Mouse (Mus musculus): Measurements from ENCODE around the gene Clcnkb.

Gene Clcnkb

GRCm38 (mm10) chr4:141415924-141416323, at the start of gene Clcnkb:
Clcnkb (minus strand) TSS chr4:141416014.
- DNase-seq = no peak

DNA sequence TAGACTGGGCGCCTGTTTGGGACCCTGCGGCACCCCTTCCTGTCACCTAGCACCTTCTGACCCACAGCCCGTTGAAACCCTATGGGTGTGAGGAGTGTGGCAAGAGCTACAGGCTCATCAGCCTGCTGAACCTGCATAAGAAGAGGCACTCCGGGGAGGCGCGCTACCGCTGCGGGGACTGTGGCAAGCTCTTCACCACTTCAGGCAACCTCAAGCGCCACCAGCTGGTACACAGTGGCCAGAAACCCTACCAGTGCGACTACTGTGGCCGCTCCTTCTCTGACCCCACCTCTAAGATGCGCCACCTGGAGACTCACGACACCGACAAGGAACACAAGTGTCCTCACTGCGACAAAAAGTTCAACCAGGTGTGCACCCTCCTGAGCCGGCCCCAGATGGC, 48.9 kb upstream of the Clcnkb start:
- DNase-seq = no peak

- DNase-seq = no peak
Measured at GRCm38 (mm10) chr4:141463472-141463871, 47.7 kb upstream of the Clcnkb start.

- DNase-seq = no peak
Measured at GRCm38 (mm10) chr4:141461576-141461975, 45.8 kb upstream of the Clcnkb start.

GRCm38 (mm10) chr4:141461088-141461487, 45.3 kb upstream of the Clcnkb start:
- no peak for DNase-seq

DNA sequence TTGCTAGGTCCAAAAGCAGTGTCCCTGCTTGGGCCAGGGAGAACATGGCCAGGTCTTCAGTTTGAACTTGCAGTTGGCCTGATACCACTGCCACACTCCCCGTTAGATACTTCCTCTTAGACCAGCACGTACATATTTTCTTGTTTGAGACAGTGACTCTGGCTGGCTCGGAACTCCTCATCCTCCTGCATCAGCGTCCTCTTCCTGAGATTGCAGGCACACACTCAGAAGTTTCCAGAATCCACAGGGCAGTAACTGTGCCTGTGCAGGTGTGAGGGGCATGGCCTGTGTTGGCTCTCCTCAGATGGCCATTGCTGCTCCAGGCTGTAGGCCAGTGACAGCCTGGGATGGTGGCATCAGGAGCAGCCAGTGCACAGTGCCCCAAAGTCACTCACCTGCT, 44.7 kb upstream of the Clcnkb start:
- DNase-seq = no peak

- no peak for DNase-seq
Measured at GRCm38 (mm10) chr4:141459766-141460165, 44.0 kb upstream of the Clcnkb start.

GRCm38 (mm10) chr4:141458888-141459287, 43.1 kb upstream of the Clcnkb start:
- no peak for DNase-seq

GRCm38 (mm10) chr4:141458236-141458635, 42.4 kb upstream of the Clcnkb start:
- DNase-seq = no peak

DNA sequence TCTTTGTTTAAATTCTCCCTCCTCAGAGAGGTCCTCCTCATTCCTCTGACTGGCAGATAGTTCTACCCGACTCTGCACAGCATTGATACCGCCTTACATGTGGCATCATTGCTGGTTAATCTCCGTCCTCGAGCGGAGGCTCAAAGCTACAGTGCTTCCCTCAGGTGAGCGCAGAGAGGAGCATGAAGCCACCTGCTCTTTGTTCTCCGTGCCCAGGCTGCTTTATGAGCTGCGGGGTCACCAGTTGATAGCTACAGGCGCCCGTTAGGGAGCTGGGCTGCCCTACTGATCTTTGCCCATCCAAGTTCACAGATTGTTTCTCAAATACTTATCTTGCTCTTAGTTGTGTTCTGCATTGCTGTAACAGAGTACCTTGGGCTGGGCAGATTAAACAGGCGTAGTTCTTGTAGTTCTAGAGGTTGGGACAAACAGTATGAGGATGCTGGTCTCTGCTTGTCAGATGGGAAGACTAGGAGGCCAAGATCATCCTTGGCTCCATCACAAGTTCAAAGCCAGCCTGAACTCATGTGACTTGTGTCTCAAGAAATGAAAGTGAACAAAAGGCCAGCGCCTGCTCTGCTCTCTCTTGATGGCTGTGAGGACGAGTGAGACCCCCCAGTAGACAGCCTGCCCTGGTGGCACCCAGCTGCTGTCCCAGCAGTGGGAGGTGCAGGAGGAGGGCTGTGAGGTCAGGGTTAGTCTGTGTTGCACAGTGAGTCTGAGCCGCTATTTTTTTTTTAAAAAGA, 40.6 kb upstream of the Clcnkb start:
- DNase-seq = no peak

DNA sequence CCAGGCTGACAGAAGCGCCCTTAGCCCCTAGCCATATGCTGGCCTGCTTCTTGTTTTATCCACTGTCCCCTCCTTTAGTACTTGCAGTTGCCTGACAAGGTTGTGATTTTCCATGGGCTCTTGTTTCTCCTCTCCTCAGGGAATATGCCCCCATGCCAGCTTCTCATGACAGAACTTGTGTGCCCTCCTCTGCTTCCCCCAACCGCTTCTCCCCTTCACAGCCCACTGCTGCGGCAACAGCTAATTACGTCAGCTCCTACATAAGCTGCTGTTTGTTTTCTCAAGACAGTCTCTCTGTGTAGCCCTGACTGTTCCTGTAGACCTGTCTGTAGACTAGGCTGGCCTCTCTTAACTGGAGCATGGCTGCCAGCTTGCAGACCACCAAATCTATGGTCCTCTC, 39.7 kb upstream of the Clcnkb start:
- no peak for DNase-seq

GRCm38 (mm10) chr4:141454581-141455350, 39.0 kb upstream of the Clcnkb start:
- no peak for DNase-seq

DNA sequence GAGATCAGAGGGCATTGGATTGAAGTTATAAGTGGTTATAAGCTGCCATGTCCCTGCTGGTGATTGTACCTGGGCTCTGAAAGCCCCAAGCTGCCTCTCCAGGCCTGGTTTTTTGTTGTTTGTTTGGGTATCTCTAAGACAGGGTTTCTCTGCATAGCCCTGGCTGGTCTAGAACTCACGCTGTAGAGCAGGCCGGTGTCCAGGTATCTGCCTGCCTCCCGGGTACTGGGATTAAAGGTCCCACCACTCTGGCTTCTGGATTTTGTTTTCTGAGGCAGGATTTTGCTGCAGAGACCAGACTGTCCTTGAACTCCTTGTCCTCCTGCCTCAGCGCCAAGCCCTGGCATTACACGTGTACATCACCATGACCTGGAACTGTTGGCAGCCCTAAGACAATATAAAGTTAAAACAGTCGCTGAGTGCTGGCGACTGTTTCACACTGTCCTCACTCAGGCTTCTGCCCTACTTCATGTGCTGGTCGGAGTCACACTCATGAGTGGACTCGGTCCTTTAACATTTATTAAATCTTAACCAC, 36.2 kb upstream of the Clcnkb start:
- no peak for DNase-seq

GRCm38 (mm10) chr4:141451251-141451650, 35.4 kb upstream of the Clcnkb start:
- no peak for DNase-seq

DNA sequence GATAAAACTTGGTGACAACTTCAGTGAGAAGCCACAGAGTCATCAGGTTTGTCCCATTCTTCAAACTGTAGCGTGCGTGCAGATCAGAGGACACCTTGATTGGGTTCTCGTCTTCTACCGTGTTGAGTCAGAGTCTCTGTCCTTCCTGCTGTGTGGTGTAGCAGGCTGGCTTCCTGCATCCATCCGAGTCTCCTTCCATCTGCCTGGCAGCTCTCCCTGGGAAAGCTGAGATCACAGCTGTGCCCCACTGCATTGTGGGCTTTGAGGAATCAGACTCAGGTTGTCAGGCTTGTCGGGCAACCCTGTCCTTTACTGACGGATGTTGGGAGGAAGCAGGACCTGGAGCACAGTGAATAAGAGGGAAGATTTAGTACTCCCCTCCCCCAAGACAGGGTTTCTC, 30.4 kb upstream of the Clcnkb start:
- no peak for DNase-seq

- no peak for DNase-seq
Measured at GRCm38 (mm10) chr4:141445328-141445720, 29.5 kb upstream of the Clcnkb start.

GRCm38 (mm10) chr4:141444451-141445327, 28.9 kb upstream of the Clcnkb start, which contains the start of gene Zbtb17:
Zbtb17 (plus strand) TSS chr4:141444654.
- DNase-seq = peak; percentile 93 to 95

DNA sequence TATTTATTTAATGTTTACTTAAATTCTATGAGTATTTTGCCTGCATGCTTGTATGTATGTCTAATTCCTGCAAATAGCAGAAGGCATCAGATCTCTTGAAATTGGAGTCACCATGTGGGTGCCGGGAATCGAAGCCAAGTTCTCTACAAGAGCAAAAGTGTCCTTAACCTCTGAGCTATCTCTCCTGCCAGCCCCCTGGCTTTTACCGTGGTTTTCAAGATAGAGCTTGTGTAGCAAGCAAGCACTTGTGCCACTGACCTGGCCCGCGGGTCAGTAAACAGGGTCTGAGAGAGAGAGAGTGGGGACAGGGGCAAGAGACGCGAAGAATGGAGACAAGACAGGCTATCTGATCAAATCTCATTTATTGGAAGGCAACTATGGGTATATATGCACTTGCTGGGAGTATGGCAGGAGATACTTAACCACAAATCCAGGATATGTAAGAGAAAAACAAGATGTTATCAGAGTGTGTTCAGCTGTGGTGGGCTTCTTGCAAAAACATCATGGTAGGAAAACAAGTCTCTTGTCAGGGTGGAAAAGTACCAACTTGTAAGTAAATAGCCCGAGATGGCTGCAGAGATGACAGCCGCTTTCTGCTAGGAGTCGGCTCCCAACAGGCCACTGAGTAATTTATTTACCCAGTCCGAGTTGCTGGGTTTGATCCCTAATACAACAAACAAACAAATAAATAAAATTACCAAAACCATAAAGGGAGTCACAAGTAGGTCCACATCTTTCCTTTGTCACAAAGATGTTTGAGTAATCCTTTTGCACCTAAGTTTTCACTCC, 28.0 kb upstream of the Clcnkb start:
- no peak for DNase-seq

DNA sequence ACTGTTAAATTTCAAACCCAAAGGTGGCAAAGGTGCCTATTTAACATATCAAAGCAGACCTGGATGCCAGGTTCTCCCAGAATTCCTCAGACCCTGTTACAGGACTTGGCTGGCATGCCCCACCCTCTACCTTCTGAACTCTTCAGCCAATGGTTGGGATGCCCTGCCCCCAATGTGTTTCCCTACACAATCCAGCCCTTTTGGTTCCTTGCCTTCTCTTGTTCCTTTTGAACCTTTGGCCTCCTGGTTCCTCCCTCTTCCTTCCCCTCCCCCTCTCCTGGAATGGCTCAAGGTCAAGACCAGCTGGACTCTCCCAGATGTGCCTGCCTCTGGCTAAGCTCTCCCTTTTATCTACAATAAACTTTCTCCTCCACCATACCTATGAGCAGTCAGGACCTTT, 25.1 kb upstream of the Clcnkb start:
- DNase-seq = no peak

DNA sequence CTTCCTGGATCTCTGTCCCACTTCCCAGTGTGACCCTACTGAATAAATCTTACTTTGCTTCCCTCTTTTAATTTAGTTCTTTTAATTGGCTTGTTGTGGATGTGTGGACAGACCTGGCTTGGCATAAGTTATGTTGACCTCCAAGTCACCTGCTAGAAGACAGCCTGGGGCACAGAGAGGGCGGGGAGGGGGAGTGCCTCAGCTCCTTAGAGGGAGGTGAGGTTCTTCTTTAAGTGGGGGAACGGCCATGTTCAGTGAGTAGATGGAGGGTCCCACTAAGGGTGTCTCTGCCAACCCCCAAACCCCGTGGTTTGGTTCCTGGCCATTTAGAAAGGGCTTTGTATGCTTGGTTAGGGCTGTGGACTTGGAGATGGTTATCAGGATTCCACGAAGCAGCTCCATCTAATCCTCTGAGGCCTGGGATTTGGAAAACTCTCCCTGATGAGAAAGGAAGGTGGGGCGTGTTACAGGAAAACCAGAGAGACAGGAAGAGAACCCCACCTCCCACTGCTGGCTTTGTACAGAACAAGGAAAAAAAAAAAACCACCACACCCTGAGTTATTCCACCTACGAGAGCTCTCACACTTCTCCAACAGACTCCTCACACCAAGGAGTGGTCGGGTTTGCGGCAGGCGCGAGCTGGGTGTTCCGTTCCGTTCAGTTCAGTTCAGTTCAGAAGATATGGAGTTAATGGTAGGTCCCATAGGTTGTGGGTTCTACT, 23.4 kb upstream of the Clcnkb start:
- DNase-seq = no peak

- no peak for DNase-seq
Measured at GRCm38 (mm10) chr4:141435974-141436373, 20.2 kb upstream of the Clcnkb start, which contains the start of gene Srarp. Srarp (minus strand) TSS chr4:141436105.

All from lung, postnatal 4 days (tissue).